Mouse (Mus musculus): Measurements from ENCODE around the gene Gucy2c.

- TF ChIP-seq POLR2A (IDR thresholded peaks at IDR 0.05; ENCODE audit: borderline replicate concordance, extremely low read depth, insufficient read depth, insufficient read length, poor library complexity, severe bottlenecking), result no peak
- no peak for TF ChIP-seq CTCF (IDR thresholded peaks at IDR 0.05; ENCODE audit: borderline replicate concordance, extremely low read depth, insufficient read depth, insufficient read length)
Observed at GRCm38 (mm10) chr6:136708597-136708996, 73.0 kb downstream of the Gucy2c start.

All from brain, embryonic 14.5 days (tissue).